Mouse (Mus musculus) CH12.LX (cell line): ENCODE results near the gene Sort1. TPM values are rescaled to one million over a fixed set of nuclear protein-coding genes. Genes with fewer than 3 reads are reported as not detected.

Experiments
- DNase-seq: peaks from one replicate; pipeline ENCODE4 v3.0.0-alpha.2; 2013; ENCODE audit errors: extremely low read depth
- H3K27ac ChIP-seq: 2 replicates; pipeline ENCODE4 v1.5.1; 2012; ENCODE audit warnings: low read depth, mild to moderate bottlenecking, control low read depth, moderate library complexity; ENCODE audit not compliant: insufficient read depth
- H3K27me3 ChIP-seq: replicated peaks from 2 replicates; pipeline ENCODE3; 2012; ENCODE audit warnings: inconsistent platforms
- H3K36me3 ChIP-seq, 2 experiments: replicated peaks in 1 of 2; 2 replicates each; pipeline versions ENCODE3 to v1.6.1; 2012; ENCODE audit warnings: inconsistent platforms in 1 of 2, low read length in 1 of 2, mild to moderate bottlenecking in 1 of 2, mixed read lengths in 1 of 2, moderate library complexity in 1 of 2; ENCODE audit not compliant: control insufficient read depth in 1 of 2, insufficient read depth in 1 of 2
- H3K4me1 ChIP-seq, 2 experiments: 2 replicates each; pipeline ENCODE4 v1.6.1; 2012; ENCODE audit warnings: inconsistent platforms in 1 of 2, moderate library complexity in 1 of 2; ENCODE audit not compliant: insufficient read depth in 2 of 2, control insufficient read depth in 1 of 2
- H3K4me2 ChIP-seq: 2 replicates; pipeline ENCODE4 v1.6.1; 2012; ENCODE audit warnings: low read depth, mild to moderate bottlenecking, control low read depth; ENCODE audit not compliant: poor library complexity, insufficient read depth, severe bottlenecking
- H3K4me3 ChIP-seq, 3 experiments: fragments of 150-350 bp in 1 of 3; sonication (generic) in 1 of 3; replicated peaks in 1 of 3; 2 replicates each; pipeline versions ENCODE3 to v1.5.1; 2011 to 2012; ENCODE audit warnings: low read depth in 2 of 3, low read length in 2 of 3, mild to moderate bottlenecking in 2 of 3, moderate library complexity in 2 of 3, control low read depth in 1 of 3, improper control_type of control experiment in 1 of 3, inconsistent platforms in 1 of 3, mixed read lengths in 1 of 3; ENCODE audit not compliant: poor library complexity in 1 of 3
- H3K79me2 ChIP-seq: replicated peaks from 2 replicates; pipeline ENCODE4 v1.6.1; 2012; ENCODE audit warnings: mild to moderate bottlenecking, moderate library complexity; ENCODE audit not compliant: control insufficient read depth, poor library complexity, insufficient read depth, severe bottlenecking; ENCODE audit errors: extremely low read depth
- H3K9ac ChIP-seq: 2 replicates; pipeline ENCODE4 v1.6.1; 2012; ENCODE audit warnings: low read depth, mild to moderate bottlenecking, control low read depth, moderate library complexity; ENCODE audit not compliant: insufficient read depth
- H3K9me3 ChIP-seq: replicated peaks from 2 replicates; pipeline ENCODE3; 2012; ENCODE audit warnings: low read length, inconsistent platforms, mixed read lengths
- BHLHE40 ChIP-seq: IDR thresholded peaks from 2 replicates; pipeline ENCODE4 v1.6.1; 2011; ENCODE audit warnings: mild to moderate bottlenecking, low read depth, low read length, improper control_type of control experiment
- CHD1 ChIP-seq: IDR thresholded peaks from 2 replicates; pipeline ENCODE4 v1.6.1; 2012; ENCODE audit warnings: low read depth, low read length, improper control_type of control experiment, inconsistent platforms
- CHD2 ChIP-seq: IDR thresholded peaks from 2 replicates; pipeline ENCODE4 v1.6.1; 2011; ENCODE audit warnings: low read length, improper control_type of control experiment
- CTCF ChIP-seq, 2 experiments: IDR thresholded peaks in 1 of 2; conservative IDR thresholded peaks in 1 of 2; 2 replicates each; pipeline ENCODE4 v1.5.1; 2011 to 2012; ENCODE audit warnings: low read depth in 2 of 2, low read length in 2 of 2, improper control_type of control experiment in 1 of 2, inconsistent platforms in 1 of 2, mild to moderate bottlenecking in 1 of 2, moderate library complexity in 1 of 2
- ELF1 ChIP-seq: IDR thresholded peaks from 2 replicates; pipeline ENCODE4 v1.6.1; 2014; ENCODE audit warnings: low read depth, mild to moderate bottlenecking, inconsistent platforms, low read length, improper control_type of control experiment
- ETS1 ChIP-seq: conservative IDR thresholded peaks from 2 replicates; pipeline ENCODE4 v1.6.1; 2012; ENCODE audit warnings: low read depth, mild to moderate bottlenecking, inconsistent platforms, low read length, improper control_type of control experiment, moderate library complexity
- JUND ChIP-seq: conservative IDR thresholded peaks from 2 replicates; pipeline ENCODE4 v1.6.1; 2011; ENCODE audit warnings: low read depth, low read length, improper control_type of control experiment
- KAT2A ChIP-seq: IDR thresholded peaks from 2 replicates; pipeline ENCODE4 v1.6.1; 2012; ENCODE audit warnings: low read length, improper control_type of control experiment, inconsistent platforms; ENCODE audit not compliant: insufficient replicate concordance
- MAX ChIP-seq: IDR thresholded peaks from 2 replicates; pipeline ENCODE4 v1.6.1; 2011; ENCODE audit warnings: low read length, improper control_type of control experiment
- MYC ChIP-seq: IDR thresholded peaks from 2 replicates; pipeline ENCODE4 v1.6.1; 2011; ENCODE audit warnings: low read depth, mild to moderate bottlenecking, improper control_type of control experiment, low read length
- NELFE ChIP-seq: IDR thresholded peaks from 2 replicates; pipeline ENCODE4 v1.6.1; 2011; ENCODE audit warnings: low read depth, low read length, improper control_type of control experiment
- NRF1 ChIP-seq: IDR thresholded peaks from 2 replicates; pipeline ENCODE4 v1.6.1; 2014; ENCODE audit warnings: low read depth, mild to moderate bottlenecking, inconsistent platforms, low read length, improper control_type of control experiment, moderate library complexity
- PAX5 ChIP-seq: IDR thresholded peaks from 2 replicates; pipeline ENCODE4 v1.6.1; 2012; ENCODE audit warnings: low read length, inconsistent platforms, mixed read lengths
- POLR2A ChIP-seq: IDR thresholded peaks from 2 replicates; pipeline ENCODE4 v1.6.1; 2011; ENCODE audit warnings: low read depth, mild to moderate bottlenecking, improper control_type of control experiment, low read length
- RAD21 ChIP-seq: IDR thresholded peaks from 2 replicates; pipeline ENCODE4 v1.6.1; 2011; ENCODE audit warnings: low read depth, mild to moderate bottlenecking, low read length, improper control_type of control experiment, moderate library complexity
- RCOR1 ChIP-seq: conservative IDR thresholded peaks from 2 replicates; pipeline ENCODE4 v1.6.1; 2012; ENCODE audit warnings: low read depth, mild to moderate bottlenecking, inconsistent platforms, low read length, improper control_type of control experiment
- SMC3 ChIP-seq: IDR thresholded peaks from 2 replicates; pipeline ENCODE4 v1.6.1; 2011; ENCODE audit warnings: low read depth, low read length, improper control_type of control experiment
- UBTF ChIP-seq: IDR thresholded peaks from 2 replicates; pipeline ENCODE4 v1.6.1; 2012; ENCODE audit warnings: low read depth, mild to moderate bottlenecking, inconsistent platforms, low read length, improper control_type of control experiment, moderate library complexity
- ZC3H11A ChIP-seq: IDR thresholded peaks from 2 replicates; pipeline ENCODE4 v1.6.1; 2012; ENCODE audit warnings: low read depth, mild to moderate bottlenecking, inconsistent platforms, low read length, improper control_type of control experiment
- dilution Hi-C: fragments of 300-500 bp; cut with MboI; formaldehyde crosslinking; loops from 2 replicates; pipeline ENCODE4 v1.14.3; 2020; ENCODE audit warnings: low sequenced_read_pairs; ENCODE audit not compliant: extremely low pct_unique_long_range_greater_than_20kb, extremely low pct_ligation_motif_present
- in situ Hi-C: fragments of 300-500 bp; cut with MboI; formaldehyde crosslinking; loops from 3 replicates; pipeline ENCODE4 v1.14.3; 2019; ENCODE audit warnings: low sequenced_read_pairs, low pct_ligation_motif_present, low pct_unique_long_range_greater_than_20kb, mixed read lengths
- polyA plus RNA-seq: library from polyadenylated mRNA; unstranded; fragments of >175 nt; gene quantifications from 2 replicates; pipeline ENCODE4 v1.2.1, GENCODE M21; 2012; ENCODE audit warnings: low read depth; ENCODE audit not compliant: insufficient read length
- total RNA-seq, 2 experiments: library from RNA; depleted of rRNA; stranded (reverse); fragments of 300-350 nt in 1 of 2; fragments of >200 nt in 1 of 2; gene quantifications; 2 replicates each; pipeline ENCODE4 v1.2.3; 2012 to 2014

Gene Sort1
- total and polyA plus RNA-seq, 3 experiments: 0.15 to 1.2 (median 0.90) TPM

DNA sequence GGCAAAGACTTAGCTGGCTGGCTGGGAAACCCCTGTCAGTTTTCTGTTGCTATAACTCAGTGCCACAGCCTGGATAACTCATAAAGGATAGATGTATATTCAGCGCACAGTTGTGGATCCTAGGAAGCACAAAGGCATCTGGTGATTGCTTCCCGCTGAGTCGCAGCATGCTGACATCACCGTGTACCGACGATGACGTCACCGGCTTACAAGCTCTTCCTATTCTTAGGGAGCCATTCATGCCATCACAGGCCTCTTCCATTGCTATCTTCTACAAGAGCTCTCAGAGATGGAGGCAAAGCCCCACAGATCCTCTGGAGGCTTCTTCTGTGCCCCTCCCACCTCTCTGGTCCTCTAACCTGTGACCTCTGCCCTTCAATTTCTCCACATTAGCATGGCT lies 19.8 kb downstream of the Sort1 start:
- Histone ChIP-seq H3K9me3 (no peaks in the 10 kb centered on the region), H3K27me3 (no peaks in the 10 kb centered on the region), H3K4me2 (no peak overlapping the region), H3K27ac (no peak overlapping the region), H3K4me3 (no peak overlapping the region), H3K36me3 (no peaks in the 10 kb centered on the region), H3K4me1 (no peaks in the 10 kb centered on the region; a peak in 1 of 4 replicates), H3K79me2 (no peaks in the 10 kb centered on the region), H3K9ac (no peak overlapping the region)
- no peak for DNase-seq
- dilution Hi-C loops (no loop called here), in situ Hi-C loops (no loop called here)
- TF ChIP-seq RCOR1 (no peak), ELF1 (no peak), CHD2 (no peak), KAT2A (no peak), NRF1 (no peak), ETS1 (no peak), ZC3H11A (no peak), NELFE (no peak), PAX5 (no peak), RAD21 (no peak), JUND (no peak), CHD1 (no peak)

DNA sequence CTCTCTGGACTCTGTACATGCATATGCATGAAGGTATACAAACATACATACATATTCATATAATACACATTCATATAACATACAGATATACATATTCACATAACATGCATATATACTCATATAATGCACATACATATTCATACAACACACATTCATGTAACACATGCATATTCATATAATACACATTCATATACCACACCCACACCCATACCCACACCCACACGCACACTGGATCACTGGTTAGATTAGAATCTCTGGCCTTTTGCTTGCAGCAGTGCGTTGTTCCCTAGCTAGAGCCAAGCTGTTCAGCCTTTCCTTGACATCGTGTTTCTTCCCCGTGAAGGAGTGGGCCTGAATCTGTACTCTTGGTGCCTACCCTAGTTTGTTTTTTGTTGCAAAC lies 20.9 kb downstream of the Sort1 start:
- no peaks in the 10 kb centered on the region for H3K36me3 ChIP-seq
- H3K79me2 ChIP-seq: no peaks in the 10 kb centered on the region
- H3K9ac ChIP-seq: no peak overlapping the region
- DNase-seq: no peak
- TF ChIP-seq MAX (no peak), CTCF (conservative IDR thresholded peaks at IDR 0.05 in 1 of 2, IDR thresholded peaks at IDR 0.05 in 1 of 2; ENCODE audit: low read depth in 2 of 2, low read length in 2 of 2) (no peak), SMC3 (no peak), ZC3H11A (no peak), UBTF (no peak), ELF1 (no peak), MYC (no peak), POLR2A (no peak), BHLHE40 (no peak), CHD1 (no peak)
- no peaks in the 10 kb centered on the region for H3K9me3 ChIP-seq
- in situ Hi-C loops: no loop called here
- H3K4me1 ChIP-seq: no peaks in the 10 kb centered on the region; a peak in 1 of 4 replicates
- no peaks in the 10 kb centered on the region for H3K27me3 ChIP-seq
- H3K27ac ChIP-seq: no peak overlapping the region
- H3K4me2 ChIP-seq: no peak overlapping the region
- H3K4me3 ChIP-seq: no peak overlapping the region
- dilution Hi-C loops: no loop called here
